Mouse (Mus musculus) CH12.LX (cell line): ENCODE results near the gene Col25a1.

Source experiments
- CHD2 ChIP-seq: IDR thresholded peaks from 2 replicates; pipeline ENCODE4 v1.6.1; 2011; ENCODE audit warnings: low read length, improper control_type of control experiment
- CTCF ChIP-seq, 2 experiments: IDR thresholded peaks in 1 of 2; conservative IDR thresholded peaks in 1 of 2; 2 replicates each; pipeline ENCODE4 v1.5.1; 2011 to 2012; ENCODE audit warnings: low read depth in 2 of 2, low read length in 2 of 2, improper control_type of control experiment in 1 of 2, inconsistent platforms in 1 of 2, mild to moderate bottlenecking in 1 of 2, moderate library complexity in 1 of 2
- E2F4 ChIP-seq: IDR thresholded peaks from 2 replicates; pipeline ENCODE4 v1.6.1; 2011; ENCODE audit warnings: low read depth, low read length, improper control_type of control experiment; ENCODE audit not compliant: insufficient replicate concordance
- GABPA ChIP-seq: IDR thresholded peaks from 2 replicates; pipeline ENCODE4 v1.6.1; 2012; ENCODE audit warnings: low read depth, low read length, improper control_type of control experiment, inconsistent platforms; ENCODE audit not compliant: insufficient replicate concordance
- MAFK ChIP-seq: IDR thresholded peaks from 2 replicates; pipeline ENCODE4 v1.6.1; 2011; ENCODE audit warnings: low read length, improper control_type of control experiment; ENCODE audit not compliant: insufficient replicate concordance
- MAZ ChIP-seq: IDR thresholded peaks from 2 replicates; pipeline ENCODE4 v1.6.1; 2012; ENCODE audit warnings: low read depth, mild to moderate bottlenecking, inconsistent platforms, low read length, improper control_type of control experiment, moderate library complexity
- MXI1 ChIP-seq: IDR thresholded peaks from 2 replicates; pipeline ENCODE4 v1.6.1; 2011; ENCODE audit warnings: mild to moderate bottlenecking, low read depth, low read length, improper control_type of control experiment
- MYC ChIP-seq: IDR thresholded peaks from 2 replicates; pipeline ENCODE4 v1.6.1; 2011; ENCODE audit warnings: low read depth, mild to moderate bottlenecking, improper control_type of control experiment, low read length
- NRF1 ChIP-seq: IDR thresholded peaks from 2 replicates; pipeline ENCODE4 v1.6.1; 2014; ENCODE audit warnings: low read depth, mild to moderate bottlenecking, inconsistent platforms, low read length, improper control_type of control experiment, moderate library complexity
- POLR2A ChIP-seq: IDR thresholded peaks from 2 replicates; pipeline ENCODE4 v1.6.1; 2011; ENCODE audit warnings: low read depth, mild to moderate bottlenecking, improper control_type of control experiment, low read length
- SMC3 ChIP-seq: IDR thresholded peaks from 2 replicates; pipeline ENCODE4 v1.6.1; 2011; ENCODE audit warnings: low read depth, low read length, improper control_type of control experiment
- TBP ChIP-seq: conservative IDR thresholded peaks from 2 replicates; pipeline ENCODE4 v1.6.1; 2011; ENCODE audit warnings: low read depth, low read length, improper control_type of control experiment
- UBTF ChIP-seq: IDR thresholded peaks from 2 replicates; pipeline ENCODE4 v1.6.1; 2012; ENCODE audit warnings: low read depth, mild to moderate bottlenecking, inconsistent platforms, low read length, improper control_type of control experiment, moderate library complexity
- ZC3H11A ChIP-seq: IDR thresholded peaks from 2 replicates; pipeline ENCODE4 v1.6.1; 2012; ENCODE audit warnings: low read depth, mild to moderate bottlenecking, inconsistent platforms, low read length, improper control_type of control experiment

GRCm38 (mm10) chr3:130378626-130379025 is 247.3 kb downstream of the Col25a1 start:
- TF ChIP-seq CTCF (conservative IDR thresholded peaks at IDR 0.05 in 1 of 2, IDR thresholded peaks at IDR 0.05 in 1 of 2; ENCODE audit: low read depth in 2 of 2, low read length in 2 of 2) (no peak), NRF1 (no peak), E2F4 (no peak), CHD2 (no peak), MAFK (no peak), SMC3 (no peak), MYC (no peak), MXI1 (no peak), MAZ (no peak), ZC3H11A (no peak), POLR2A (no peak), TBP (no peak), GABPA (no peak), UBTF (no peak)
